Comparison of ENCODE assay signal across 1 mouse cellular context in genomic region chr2:152051985-152052384, GRCm38 (mm10).
TF ChIP-seq lines count a peak whose summit lies in the region.

No protein-coding gene starts in this region.

TF ChIP-seq in CH12.LX, 34 proteins besides CTCF, POLR2A, EP300 and RAD21 (continued from another document):
- TF ChIP-seq MAX (IDR thresholded peaks at IDR 0.05; ENCODE audit: low read length): no peak
- no peak for TF ChIP-seq KAT2A (IDR thresholded peaks at IDR 0.05; ENCODE audit: insufficient replicate concordance, low read length)
- peak; percentile 86 for TF ChIP-seq ETS1 (conservative IDR thresholded peaks at IDR 0.05; ENCODE audit: low read depth, low read length)
- no peak for TF ChIP-seq NELFE (IDR thresholded peaks at IDR 0.05; ENCODE audit: low read depth, low read length)
- peak; percentile 98 for TF ChIP-seq IRF4 (IDR thresholded peaks at IDR 0.05; ENCODE audit: low read depth, low read length)
- peak; percentile 94 for TF ChIP-seq CHD2 (IDR thresholded peaks at IDR 0.05; ENCODE audit: low read length)
- no peak for TF ChIP-seq PAX5 (IDR thresholded peaks at IDR 0.05; ENCODE audit: low read length)
- TF ChIP-seq RCOR1 (conservative IDR thresholded peaks at IDR 0.05; ENCODE audit: low read depth, low read length): peak; percentile 96
- TF ChIP-seq BHLHE40 (IDR thresholded peaks at IDR 0.05; ENCODE audit: low read depth, low read length): peak; percentile 77
- peak; percentile 85 for TF ChIP-seq JUND (conservative IDR thresholded peaks at IDR 0.05; ENCODE audit: low read depth, low read length)
- peak; percentile 34; the same call in 1 of the 2 replicates for TF ChIP-seq HCFC1 (IDR thresholded peaks at IDR 0.05; ENCODE audit: low read depth, low read length)
- TF ChIP-seq MAFK (IDR thresholded peaks at IDR 0.05; ENCODE audit: insufficient replicate concordance, low read length): no peak
- peak; percentile 78 for TF ChIP-seq JUN (IDR thresholded peaks at IDR 0.05; ENCODE audit: insufficient read depth, low read depth, low read length)
- no peak for TF ChIP-seq USF1 (IDR thresholded peaks at IDR 0.05; ENCODE audit: low read depth, low read length)
- no peak; the same call in 1 of the 2 replicates for TF ChIP-seq E2F4 (IDR thresholded peaks at IDR 0.05; ENCODE audit: insufficient replicate concordance, low read depth, low read length)
- peak; percentile 37; the same call in 1 of the 2 replicates for TF ChIP-seq ELF1 (IDR thresholded peaks at IDR 0.05; ENCODE audit: low read depth, low read length)
- no peak for TF ChIP-seq MYC (IDR thresholded peaks at IDR 0.05; ENCODE audit: low read depth, low read length)
TF ChIP-seq in CH12.LX: peak in this region for 13.
